Mouse (Mus musculus) embryonic fibroblast, embryonic 13.5 days (primary cell): Measurements from ENCODE around the gene Slc29a1.

Experiments used
- CTCF ChIP-seq: IDR thresholded peaks from 2 replicates; pipeline ENCODE4 v1.5.1; 2011; ENCODE audit warnings: mild to moderate bottlenecking, control low read depth, low read length, moderate library complexity, borderline replicate concordance; ENCODE audit not compliant: insufficient read depth
- POLR2A ChIP-seq: IDR thresholded peaks from 2 replicates; pipeline ENCODE4 v1.6.1; 2011; ENCODE audit warnings: low read depth, mild to moderate bottlenecking, control low read depth, low read length, moderate library complexity

- TF ChIP-seq POLR2A (no peak), CTCF (0 out of 2 replicates have a peak, but pooled peaks have one; percentile 11)
Observed at GRCm38 (mm10) chr17:45582715-45583355, 16.6 kb downstream of the Slc29a1 start.
